Mouse (Mus musculus) 3T3-L1 (cell line): Measurements from ENCODE around the gene Vmn1r39.
"Not testable (repeated sequence)": the region's sequence is repeated elsewhere in the genome, so short reads cannot be mapped to it uniquely, and the experiment has no call there.

Experiments
- DNase-seq: peaks from one replicate; pipeline ENCODE4 v3.0.0-alpha.2; 2015; ENCODE audit warnings: low read depth, low spot score

Vmn1r39 gene

DNA sequence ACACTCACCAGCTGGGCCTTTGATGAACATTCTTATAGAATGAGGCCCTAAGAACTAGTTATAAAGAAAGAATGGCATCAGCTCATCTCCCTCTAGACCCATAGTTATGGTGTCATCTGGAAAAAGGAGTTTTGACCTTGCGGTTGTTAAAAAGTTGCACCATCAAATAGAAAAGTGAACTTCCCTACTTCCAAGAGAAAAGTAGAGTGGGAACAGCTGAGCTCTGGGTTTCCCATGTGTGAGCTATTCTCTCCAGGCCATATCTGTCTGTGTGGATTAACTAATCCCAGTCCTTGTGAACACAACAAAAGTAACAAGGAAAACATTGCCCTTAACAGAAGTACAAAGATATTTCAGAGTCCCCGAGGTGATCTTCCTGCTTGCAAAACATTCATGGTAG is at the start of gene Vmn1r39:
Gene Vmn1r39 (minus strand): TSS at position 101 of the 400 bp plus-strand sequence.
- no peak for DNase-seq

DNA sequence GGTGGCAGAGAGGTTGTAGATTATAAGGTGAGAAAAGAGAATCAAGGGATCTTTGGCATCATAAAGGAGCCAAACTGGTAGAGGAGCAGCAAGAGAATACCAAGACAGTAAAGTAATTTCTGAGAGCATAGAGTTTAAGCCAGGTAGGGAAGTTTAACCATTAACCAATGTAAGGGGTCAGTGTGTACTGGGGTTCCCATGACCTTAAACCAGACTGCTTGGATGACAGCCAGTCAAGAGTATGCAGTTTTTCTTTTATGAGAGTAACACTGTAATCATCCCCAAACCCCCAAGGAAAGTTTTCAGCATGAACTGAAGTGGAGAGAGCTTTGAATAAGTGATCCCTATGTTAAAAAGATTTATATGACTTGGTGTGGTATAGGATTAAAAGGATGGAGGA is 49.0 kb upstream of the Vmn1r39 start:
- DNase-seq = no peak

DNA sequence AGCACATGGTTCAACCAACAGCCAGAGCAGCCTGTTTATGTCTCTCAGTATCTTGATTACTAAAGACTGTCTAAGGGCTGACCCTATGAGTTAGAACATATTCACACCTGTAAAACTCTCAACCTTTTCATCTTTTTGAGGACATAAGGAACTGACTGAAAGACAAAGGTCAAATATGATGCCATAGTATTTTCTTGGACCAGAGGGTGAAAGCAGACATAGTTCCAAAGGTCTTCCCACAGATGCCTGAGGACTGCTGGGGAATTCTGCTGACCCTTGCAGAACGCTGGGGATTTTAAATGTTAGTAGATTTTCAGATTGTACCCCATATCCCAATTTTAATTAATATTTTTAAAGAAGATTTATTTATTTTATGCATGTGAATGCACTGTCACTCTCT is 47.9 kb upstream of the Vmn1r39 start:
- DNase-seq = no peak

DNA sequence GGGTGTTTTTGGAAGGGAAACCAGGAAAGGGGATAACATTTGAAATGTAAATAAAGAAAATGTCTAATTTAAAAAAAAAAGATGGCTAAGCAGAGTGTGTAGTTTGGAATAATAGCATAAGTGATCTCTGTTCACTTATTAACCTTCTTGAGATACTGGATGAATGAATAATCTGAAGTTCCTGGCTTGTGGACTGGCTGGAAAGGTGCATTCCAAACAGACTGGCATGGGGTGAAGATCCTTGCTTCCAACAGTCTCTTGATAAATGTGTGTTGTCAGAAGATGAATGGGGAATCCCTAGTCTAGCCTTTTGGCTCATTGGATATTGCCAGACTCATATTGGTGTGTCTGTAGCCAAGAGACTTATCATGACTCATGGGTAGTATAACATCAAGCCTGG is 45.8 kb upstream of the Vmn1r39 start:
- DNase-seq = peak; percentile 49

DNA sequence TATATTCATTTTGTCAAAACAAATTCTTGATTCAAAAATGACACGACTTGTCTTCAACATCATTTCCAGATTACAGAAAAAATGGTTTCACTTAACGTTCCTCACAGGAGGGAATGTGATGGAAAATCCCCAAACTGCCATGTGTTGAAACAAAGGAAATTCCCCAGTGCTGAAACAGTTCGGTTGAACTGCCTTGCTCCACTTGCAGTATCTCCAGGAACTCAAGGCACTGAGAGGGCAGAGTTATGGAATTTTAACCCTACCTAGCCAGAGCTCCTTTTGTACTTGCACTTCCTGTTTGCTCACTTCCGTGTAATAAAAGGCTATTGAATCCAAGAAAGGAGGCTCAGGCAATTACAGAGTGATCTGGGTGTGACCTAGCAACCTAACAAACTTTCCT is 38.5 kb upstream of the Vmn1r39 start:
- DNase-seq = peak; percentile 96

DNA sequence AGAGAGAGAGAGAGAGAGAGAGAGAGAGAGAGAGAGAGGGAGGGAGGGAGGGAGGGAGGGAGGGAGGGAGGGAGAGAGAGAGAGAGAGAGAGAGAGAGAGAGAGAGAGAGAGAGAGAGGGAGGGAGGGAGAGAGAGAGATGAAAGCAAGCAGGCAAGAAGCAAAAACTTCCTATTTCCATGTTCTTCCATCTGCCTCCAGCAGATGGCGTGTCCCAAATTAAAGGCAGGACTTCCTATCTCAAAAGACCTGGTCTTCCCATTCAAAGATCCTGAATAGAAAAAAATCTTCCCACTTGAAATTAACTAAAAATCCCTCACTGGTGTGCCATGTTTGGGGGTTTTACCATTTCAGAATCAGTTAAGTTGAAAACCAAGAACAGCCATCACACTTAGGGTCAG is 30.2 kb upstream of the Vmn1r39 start:
- peak; percentile 85 for DNase-seq

DNA sequence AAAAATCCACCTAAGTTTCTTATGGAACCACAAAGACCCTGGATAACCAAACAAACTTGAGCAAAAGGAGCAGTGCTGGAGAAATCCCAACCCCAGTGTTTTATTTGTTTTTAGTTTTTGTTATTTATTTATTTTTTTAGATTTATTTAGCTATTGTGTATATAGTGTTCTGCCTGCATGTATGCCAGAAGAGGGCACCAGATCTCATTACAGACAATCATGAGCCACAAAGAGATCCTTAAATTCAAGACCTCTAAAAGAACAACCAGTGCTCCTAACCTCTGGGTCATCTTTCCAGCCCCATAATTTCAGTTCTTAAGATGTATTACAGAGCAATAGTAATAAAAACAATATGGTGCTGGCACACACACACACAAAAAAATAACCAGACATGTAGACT is 26.5 kb upstream of the Vmn1r39 start:
- DNase-seq = peak; percentile 69

DNA sequence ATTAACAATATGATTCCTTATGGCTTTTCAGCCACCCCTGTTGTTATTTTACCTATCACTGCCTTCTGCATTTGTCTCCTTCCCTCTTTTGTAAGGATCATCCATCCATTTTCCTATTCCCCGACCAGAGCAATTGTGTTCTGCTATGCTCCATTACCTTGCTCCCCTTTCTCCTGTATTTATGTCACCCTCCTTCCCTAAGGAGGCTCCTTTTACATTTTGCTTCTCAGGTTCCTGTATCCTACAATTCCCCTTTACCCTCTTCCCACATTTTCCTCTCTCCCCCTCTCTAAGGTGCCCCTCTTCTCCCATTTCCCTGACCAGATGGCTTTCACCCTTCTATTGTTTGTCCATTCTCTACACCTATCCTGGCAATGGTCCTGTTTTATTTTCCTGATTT is 4.1 kb downstream of the Vmn1r39 start:
- no peak for DNase-seq

DNA sequence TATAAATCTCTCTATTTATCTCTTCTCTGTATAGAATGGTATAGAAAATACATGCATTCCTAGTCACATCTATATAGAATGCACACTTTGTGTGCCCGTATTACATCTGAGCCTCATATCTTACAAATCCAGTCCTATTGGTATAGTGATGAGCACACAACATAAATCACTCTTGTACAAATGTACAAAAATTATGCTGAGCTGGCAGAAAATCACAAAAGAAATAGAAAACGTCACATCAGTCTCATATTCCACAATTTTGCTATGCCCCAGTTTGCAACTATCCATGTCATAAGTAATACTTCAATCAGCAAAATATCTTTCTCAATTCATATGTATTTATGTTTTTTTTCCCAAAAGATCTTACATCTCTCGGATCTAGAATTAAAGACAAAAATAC is 4.7 kb downstream of the Vmn1r39 start:
- no peak for DNase-seq

DNA sequence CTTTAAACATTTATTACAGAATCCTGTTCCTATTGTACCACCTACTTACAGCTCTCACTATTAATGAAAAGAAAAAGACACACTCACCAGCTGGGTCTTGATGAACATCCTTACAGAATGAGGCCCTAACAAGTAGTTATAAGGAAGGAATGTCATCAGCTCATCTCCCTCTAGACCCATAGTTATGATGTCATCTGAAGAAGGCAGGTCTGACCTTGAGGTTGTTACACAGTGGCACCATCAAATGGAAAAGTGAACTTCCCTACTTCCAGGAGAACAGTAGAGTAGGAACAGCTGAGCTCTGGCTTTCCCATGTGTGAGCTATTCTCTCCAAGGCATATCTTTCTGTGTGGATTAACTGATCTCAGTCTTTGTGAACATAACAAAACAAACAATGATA is 27.9 kb downstream of the Vmn1r39 start, which contains the start of gene Vmn1r38:
Gene Vmn1r38 (minus strand): TSS at position 101 of the 400 bp plus-strand sequence.
- not testable (repeated sequence) for DNase-seq
